Mouse (Mus musculus) hematopoietic multipotent progenitor cell, adult 10-12 weeks (in vitro differentiated cells): Measurements from ENCODE around the gene Fam72a. TPM values are rescaled to one million over a fixed set of nuclear protein-coding genes. Genes with fewer than 3 reads are reported as not detected.

ENCODE experiments used
- polyA plus RNA-seq: library from polyadenylated mRNA; stranded (reverse); fragments of >175 nt; gene quantifications from 2 replicates; pipeline ENCODE4 v1.2.3, GENCODE M21; 2012; ENCODE audit warnings: low replicate concordance

The Fam72a gene
- polyA plus RNA-seq = 0.52 and 0.72 TPM in 2 replicates

DNA sequence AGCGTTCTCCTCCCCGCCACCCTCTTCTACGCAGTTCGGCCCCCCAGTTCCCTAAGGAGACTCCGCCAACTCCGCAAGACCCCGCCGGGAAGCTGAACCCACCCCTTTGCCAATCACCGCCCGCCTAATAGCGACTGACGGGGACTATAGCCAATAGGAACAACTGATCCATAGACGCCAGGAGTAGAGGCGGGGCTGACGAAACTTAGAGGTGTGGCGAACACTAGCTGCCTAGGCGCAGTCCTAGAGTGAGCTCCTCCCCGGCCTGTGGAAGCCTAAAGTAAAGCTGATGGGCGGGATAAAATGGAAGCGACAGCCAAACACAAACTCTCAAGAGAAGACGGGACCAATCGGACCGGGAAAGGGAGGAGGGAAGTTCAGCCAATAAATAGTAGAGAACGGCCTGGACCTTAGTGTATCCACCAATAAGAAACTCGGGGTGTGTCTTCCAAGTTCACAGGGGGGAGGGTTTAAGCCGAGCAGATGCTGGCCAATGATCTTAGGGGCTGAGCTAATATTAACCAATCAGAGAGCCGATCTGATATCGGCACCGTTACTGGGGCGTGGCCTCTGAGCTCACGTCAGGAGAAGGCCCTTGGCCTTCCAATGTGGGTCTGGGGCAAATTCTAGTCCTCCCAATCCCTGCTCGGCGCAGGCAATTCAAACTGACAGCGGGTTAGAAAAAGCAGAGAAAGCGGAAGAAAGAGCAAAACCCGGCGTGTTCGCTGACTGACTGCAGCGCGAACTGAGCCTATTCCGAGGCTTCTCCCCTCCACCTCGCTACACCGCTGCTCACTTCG lies at the start of gene Fam72a, which contains the start of gene Srgap2:
Gene Fam72a, plus strand, starts transcription at position 623 of the 800 bp plus-strand sequence.
Gene Srgap2, minus strand, starts transcription at position 72 of the 800 bp plus-strand sequence.

Other genes starting within 250 kb of the Fam72a start
- gene Ikbke, start 248.3 kb upstream of the Fam72a start, polyA plus RNA-seq = 24.6 and 29.1 TPM in 2 replicates
- gene Srgap2, start 551 bp upstream of the Fam72a start, polyA plus RNA-seq = 10.7 and 14.6 TPM in 2 replicates
- gene Avpr1b, start 71.3 kb downstream of the Fam72a start, polyA plus RNA-seq = not detected in 2 replicates
- 52.7 and 125 TPM in 2 replicates for gene Ctse, start 110.4 kb downstream of the Fam72a start, polyA plus RNA-seq
- gene Rab7b, start 160.8 kb downstream of the Fam72a start, polyA plus RNA-seq = 0.73 and 1.7 TPM in 2 replicates
- not detected in 2 replicates for gene Slc26a9, start 216.1 kb downstream of the Fam72a start, polyA plus RNA-seq